Mouse (Mus musculus) adrenal gland, adult 18-20 months (tissue): ENCODE measurements at regions not wholly inside any gene's neighbourhood (a gene's known extent, or its start where the extent isn't known, plus 50 kb on each side); places are given as distances from the start of the nearest gene placed in this dataset.

Source experiments
- DNase-seq, 2 experiments: peaks; one replicate each; pipeline ENCODE4 v3.0.0; 2021 to 2022; ENCODE audit warnings: low spot score in 2 of 2

- peak in 1 of 2 experiments; percentile 21 for DNase-seq
These were observed 76.7 kb upstream of the Slitrk3 start for GRCm38 (mm10) chr3:73134316-73134715.

- no peak for DNase-seq
These were observed 67.5 kb upstream of the Slitrk3 start for GRCm38 (mm10) chr3:73125143-73125542.

- no peak for DNase-seq
These were observed 51.5 kb upstream of the Slitrk3 start for GRCm38 (mm10) chr3:73109102-73109501.
